Mouse (Mus musculus) gastrocnemius, postnatal 10 days (tissue): ENCODE data around the gene Wnt6. TPM values are rescaled to one million over a fixed set of nuclear protein-coding genes. Genes with fewer than 3 reads are reported as not detected.
A peak's percentile ranks its signal among the peaks of the same experiment; 100 is the strongest.

Experiments
- DNase-seq: peaks from one replicate; pipeline ENCODE4 v3.0.0; 2021; ENCODE audit warnings: mixed read lengths
- long read RNA-seq, 2 experiments: library from polyadenylated mRNA; stranded (forward); transcript quantifications; one replicate each; pipeline ENCODE4 v2.0.0; 2021
- total RNA-seq, 2 experiments: library from RNA; stranded (reverse); gene quantifications; 2 replicates each; pipeline ENCODE4 v1.2.3; 2021

Wnt6 gene
- 1 to 10 TPM in 1 of 2 experiments, under 1 TPM in 1; 0.95 to 1.5 TPM for total RNA-seq
- long read RNA-seq, experiment 1, partial matches to known transcripts, result 0 of 2 reads
- long read RNA-seq, experiment 1, other reads (novel, unspliced or antisense), result 0 of 2 reads
- long read RNA-seq, experiment 2, partial matches to known transcripts, result 0 of 2 reads
- long read RNA-seq, experiment 2, other reads (novel, unspliced or antisense), result 0 of 2 reads

DNA sequence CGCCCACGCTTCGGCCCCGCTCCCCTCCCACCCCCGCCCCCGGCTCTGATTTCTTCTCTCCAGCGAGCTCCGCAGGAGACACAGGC is at the start of gene Wnt6:
Wnt6 (plus strand) TSS at position 48 of the 86 bp plus-strand sequence.
- DNase-seq, result no peak

DNA sequence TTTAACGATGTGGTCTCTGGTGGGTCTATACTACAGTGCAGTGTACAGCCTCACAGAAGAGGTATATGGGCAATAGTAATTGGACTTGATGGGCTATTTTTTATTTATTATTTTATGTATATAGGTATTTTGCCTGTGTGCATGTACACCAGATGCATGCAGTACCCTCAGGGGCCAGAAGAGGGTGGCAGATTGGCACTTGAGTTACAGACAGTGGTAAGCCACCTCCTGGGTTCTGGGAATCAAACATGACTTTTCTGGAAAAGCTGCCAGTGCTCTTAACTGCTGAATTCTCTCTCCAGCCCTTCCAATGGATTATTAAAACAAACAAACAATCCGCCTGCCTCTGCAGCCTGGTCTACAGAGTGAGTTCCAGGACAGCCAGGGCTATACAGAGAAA is 47.9 kb upstream of the Wnt6 start:
- DNase-seq, result peak; percentile 34

DNA sequence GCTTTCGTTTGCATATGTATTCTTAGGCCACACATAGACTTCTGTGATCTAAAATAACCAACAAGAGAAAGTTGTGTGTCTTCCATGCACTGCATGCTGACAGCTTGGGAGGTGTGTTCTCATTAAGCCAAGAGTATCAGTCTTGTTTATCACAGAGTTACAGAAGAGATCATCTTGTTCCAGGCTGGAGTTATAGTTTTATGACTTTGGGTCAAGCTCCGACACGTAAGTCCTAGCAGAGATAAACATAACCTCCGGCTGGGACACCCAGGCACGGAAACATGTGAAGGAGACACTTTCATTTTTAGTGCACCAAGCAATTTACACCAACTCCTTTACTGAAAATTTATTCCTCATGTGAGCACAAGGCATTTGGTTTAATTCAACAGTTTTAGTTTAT is 45.6 kb upstream of the Wnt6 start:
- no peak for DNase-seq

- no peak for DNase-seq
Observed at GRCm38 (mm10) chr1:74726674-74727073, 45.0 kb upstream of the Wnt6 start.

DNA sequence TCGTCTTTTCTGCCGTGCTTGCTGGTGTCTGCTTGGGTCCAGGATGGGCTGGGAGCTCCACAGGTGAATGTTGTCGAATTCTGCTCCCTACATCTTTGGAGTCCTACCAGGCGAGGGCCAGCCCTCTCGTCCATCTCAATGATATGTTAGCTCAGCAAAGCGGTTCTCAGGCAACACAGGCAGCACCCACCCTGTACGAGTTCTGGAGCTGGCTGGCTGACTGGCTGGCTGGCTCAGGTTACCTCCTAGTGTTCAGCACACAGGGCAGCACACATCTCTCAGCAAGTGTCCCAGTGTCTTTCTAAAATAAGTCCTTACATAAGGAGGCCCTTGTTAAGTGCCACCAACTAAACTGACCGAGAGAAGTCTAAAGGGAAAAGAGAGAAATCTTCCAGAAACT is 43.2 kb upstream of the Wnt6 start:
- DNase-seq, result no peak

- DNase-seq, result no peak
Observed at GRCm38 (mm10) chr1:74736977-74737376, 34.7 kb upstream of the Wnt6 start.

DNA sequence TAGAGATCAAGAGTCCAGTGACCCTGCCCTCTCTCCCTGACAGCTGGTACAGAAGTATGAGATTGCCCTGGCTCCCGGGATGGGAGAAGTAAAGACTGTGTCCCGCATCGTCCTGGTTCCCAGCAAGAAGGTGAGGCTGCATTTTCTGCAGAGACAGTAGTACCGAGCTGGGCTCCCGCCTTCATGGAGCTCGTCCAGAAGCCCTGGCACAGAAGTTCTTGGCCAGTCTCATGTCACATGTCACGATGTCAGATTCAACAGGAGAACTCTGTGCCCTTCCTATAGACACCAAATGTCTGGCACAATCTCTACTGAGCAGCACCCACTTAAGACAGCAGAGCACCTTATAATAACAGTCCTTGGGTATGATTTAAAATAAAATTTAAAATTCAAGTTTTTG is 34.2 kb upstream of the Wnt6 start:
- no peak for DNase-seq

DNA sequence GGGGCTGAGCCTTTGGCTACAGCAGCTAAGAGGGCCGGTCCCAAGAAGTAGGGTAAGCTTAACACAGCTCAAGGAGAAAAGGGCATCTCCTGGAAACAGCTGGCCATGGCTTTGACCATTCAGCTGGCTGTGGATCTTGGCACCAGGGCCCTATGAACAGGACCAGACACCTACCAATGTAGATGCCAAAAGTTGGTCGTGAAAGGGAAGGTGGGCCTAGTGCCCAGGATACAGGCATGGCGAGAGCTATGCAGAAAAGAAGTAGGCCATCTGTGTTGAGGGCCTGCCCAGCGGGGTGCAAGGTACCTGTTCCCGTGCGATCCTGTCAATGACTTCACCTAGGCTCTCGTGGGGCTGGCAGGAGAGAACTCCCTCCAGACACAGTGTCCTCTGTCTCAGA is 30.8 kb upstream of the Wnt6 start:
- DNase-seq, result peak; percentile 39

DNA sequence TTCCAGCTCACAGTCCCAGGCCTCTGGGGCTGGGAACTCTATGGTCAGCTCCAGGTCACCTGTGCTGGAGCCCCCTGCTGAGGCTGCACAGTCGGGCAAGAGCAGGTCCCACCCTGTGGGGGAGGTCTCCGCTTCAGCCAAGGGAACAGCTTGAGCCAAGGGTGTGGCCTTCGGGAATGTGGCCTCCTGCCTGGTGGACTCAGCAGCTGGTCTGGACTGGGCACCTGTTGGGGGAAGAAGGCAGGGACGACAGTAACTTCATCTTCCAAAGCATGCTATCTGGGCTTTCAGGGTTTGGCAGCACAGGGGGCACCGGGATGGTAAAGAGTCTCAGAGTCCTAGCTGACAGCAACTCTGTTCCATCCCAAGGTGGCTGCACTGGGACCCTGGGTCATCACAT is 24.4 kb upstream of the Wnt6 start:
- DNase-seq, result peak; percentile 31

DNA sequence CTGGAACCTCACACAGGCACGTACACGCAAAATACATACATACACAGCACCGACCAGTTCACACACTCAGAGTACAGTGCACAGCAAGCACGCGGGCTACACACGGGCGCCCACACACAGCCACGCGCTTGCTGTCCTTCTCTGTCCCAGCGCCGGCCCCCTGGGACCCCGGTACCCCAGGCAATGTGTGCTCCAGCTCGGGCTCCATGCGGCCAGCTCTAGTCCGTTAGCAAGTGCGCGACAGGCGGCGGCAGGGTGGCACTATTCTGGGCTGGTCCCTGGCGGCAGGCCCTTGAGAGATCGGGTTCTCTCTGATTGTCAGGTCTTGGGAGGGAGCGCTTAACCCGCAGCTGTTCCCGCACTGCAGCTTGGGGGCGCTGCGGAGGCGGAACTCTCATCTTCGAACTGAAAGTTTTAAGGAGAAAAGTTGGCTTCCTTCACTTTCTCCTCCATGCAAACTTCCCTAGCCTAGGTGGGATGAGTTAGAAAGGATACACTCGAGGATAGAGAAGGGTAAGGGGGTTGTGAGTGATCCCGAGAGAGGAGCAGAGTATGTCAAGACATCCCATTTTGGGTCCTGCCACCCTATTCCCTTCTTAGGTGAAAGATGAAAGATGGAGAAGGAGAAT is 22.9 kb upstream of the Wnt6 start, which contains the start of gene Prkag3:
Prkag3 (minus strand) TSS at position 579 of the 629 bp plus-strand sequence.
- DNase-seq, result peak; percentile 86

DNA sequence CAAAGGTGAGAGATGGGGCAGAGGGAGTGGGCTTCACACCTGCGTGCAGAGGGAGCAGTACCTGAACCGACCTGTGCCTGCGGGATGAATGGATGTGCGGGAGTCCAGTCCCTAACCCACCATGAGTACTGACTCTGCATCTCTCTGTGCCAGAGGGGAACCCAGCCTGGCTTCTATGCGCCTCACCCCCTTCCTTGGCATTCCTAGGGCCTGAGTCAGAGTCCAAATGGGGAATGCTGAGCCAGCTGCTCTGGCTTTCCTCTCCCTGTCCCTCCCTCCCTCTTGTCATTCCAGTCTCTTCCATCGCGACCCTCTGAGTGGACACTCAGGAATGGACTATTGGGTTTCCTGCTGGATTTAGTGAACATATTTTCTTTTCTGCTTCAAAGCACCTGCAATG is 22.4 kb upstream of the Wnt6 start:
- DNase-seq, result peak; percentile 53

DNA sequence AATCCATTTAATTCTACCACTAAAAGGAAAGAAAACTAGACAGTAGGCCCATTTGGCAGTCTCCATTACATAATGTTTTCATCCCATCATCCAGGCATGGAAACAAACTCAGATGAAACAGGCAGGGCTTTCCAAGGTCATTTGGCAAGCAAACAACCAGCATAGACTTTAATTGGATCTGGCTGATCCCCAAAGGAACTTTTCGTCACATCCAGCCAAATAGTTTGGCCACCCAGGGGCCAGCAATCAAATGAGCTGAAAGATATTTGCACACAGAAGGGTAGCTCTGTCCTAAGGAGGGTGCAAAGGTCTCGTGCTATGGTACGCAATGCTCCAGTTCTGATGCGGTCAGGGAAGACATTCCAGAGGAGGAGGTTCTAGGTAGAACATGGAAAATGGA is 21.0 kb upstream of the Wnt6 start:
- no peak for DNase-seq

DNA sequence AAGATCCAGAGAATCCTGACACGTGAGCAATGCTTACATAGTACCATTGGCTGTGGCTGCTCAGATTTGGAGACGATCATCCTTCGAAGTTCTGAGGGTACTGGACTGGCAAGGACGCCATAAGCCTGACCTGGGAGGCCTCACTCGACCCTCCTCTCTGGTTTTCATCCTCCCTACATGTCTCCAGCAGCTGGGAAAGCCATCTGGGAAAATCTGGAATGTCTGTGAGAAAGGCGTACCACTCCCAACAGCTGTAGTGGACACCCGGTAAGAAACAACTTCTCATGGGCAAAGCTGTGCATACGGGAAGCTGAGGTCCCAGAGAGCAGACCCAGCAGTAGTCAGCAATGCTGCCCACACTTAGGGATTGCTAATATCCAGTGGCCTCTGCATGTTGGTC is 19.5 kb upstream of the Wnt6 start:
- DNase-seq, result no peak

DNA sequence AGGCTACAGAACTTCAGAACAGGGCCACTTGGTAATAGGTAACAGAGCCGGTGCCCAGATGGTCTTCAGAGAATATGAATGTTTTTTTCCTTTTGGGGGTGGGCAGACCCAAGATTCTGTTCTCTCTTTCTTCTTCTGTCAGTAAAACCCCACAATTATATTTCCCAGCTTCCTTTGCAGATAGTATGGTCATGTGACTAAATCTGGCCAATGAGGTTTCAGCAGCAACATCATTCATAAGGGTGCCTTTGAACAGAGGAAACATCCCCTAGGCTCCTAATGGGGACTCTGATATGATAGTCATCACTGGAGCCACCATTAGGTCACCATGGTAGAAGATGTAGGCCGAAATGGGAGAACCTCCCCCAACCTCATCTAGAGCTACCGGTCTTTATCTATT is 18.9 kb upstream of the Wnt6 start:
- no peak for DNase-seq

- no peak for DNase-seq
Observed at GRCm38 (mm10) chr1:74753266-74753974, 18.3 kb upstream of the Wnt6 start.

GRCm38 (mm10) chr1:74754175-74754785 is 17.4 kb upstream of the Wnt6 start:
- peak; percentile 52 for DNase-seq

DNA sequence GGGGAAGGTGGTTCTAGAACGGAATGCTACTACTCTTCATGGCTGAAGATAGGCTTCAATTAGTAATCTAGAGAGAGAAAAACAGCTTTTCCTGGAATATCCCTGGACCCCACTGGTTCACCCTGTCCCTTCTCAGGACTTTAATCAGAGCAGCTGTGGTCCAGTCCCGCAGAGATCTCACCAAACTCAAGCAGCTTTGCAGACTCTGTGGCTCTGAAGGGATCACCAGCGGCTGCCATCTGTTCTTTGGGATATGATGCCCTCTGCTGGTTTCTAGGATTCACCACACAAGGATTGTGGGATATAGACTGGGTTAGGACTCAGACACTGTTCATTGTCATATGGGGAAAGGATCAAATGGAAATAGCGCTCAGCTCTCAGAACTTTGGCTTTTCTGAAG is 11.9 kb upstream of the Wnt6 start:
- DNase-seq, result no peak

DNA sequence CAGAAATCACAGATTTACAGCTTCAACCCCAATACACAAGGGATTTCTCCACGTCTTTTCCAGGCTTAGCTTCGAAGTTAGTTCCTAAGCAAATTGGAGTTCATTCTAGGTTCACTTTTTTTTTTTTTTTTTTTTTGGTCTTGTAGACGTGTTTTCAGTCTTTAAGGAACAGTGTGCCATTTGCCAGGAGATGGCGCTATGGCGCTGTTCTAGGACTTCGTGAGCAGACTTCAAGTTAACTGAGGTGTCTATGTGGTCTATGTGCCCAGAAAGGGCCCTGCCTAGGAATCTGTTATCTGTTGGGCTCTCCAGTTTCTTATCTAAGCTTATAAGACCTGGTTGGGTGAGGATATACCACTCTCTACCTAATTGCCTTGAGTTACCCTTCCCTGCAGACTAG is 8.6 kb upstream of the Wnt6 start:
- peak; percentile 74 for DNase-seq

DNA sequence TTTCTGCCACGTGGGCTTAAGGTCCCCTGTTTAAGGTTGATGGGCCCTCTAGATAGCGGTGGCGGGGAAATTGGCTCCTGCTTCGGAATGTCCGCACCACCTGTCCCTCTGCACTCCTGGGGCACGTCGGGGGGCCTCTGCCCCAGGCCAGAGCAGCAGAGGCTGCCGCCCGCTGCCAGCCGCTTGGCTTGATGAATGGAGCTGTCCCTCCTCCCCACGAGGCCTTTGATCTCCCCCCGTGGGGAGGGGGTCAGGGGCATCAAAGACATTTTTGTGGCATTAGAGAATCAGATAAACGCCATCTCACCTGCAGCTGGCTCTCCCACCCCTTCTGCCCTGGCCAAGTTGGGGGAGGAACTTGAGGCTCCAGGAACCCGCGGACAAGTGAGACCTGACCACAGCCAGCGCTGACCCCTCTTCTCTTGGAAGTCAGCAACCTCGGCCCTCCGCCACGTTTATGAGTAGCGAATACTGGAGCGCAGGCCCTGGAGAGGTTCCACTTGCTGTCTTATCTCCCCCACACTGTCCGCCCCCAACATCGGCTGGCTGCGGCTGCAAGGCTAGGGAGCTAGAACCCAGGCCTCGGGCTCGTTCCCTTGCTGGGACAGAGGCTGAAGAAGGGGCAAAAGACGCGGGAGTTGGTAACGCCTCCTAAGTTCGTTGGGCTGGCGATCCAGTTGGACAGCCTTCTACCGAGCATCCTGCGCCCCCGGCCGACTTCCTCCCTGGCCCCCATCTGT is 795 bp upstream of the Wnt6 start:
- DNase-seq, result no peak

- DNase-seq, result no peak
Observed at GRCm38 (mm10) chr1:74771467-74771844, 236 bp upstream of the Wnt6 start.

GRCm38 (mm10) chr1:74771931-74772620 is 384 bp downstream of the Wnt6 start:
- no peak for DNase-seq

- peak; percentile 70 for DNase-seq
Observed at GRCm38 (mm10) chr1:74773136-74773535, 1.4 kb downstream of the Wnt6 start.

DNA sequence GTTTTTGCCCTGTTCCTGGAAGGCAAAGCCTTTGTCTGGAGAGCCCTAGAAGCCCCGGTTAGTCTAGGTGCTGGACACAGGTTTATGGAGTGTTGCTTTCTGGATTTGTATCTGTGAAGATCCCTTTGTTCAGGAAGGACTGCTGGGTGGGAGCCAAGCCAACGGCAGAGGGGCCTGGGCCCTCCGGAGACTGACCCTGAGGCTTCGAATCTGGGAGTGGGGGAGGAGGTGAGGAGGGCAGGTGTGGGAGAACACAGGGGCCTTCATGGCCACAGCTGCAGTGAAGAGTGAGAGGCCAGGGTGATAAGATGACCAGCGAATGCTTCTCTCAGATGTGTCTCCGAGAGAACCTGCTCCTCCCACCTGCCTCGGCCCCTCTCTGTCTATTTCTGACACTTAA is 2.4 kb downstream of the Wnt6 start:
- no peak for DNase-seq
